Mouse (Mus musculus) lung, adult 2 months (tissue): ENCODE results near the gene Lamtor4. TPM values are rescaled to one million over a fixed set of nuclear protein-coding genes. Genes with fewer than 3 reads are reported as not detected.

Source experiments
- DNase-seq: peaks from one replicate; pipeline ENCODE4 v3.0.0; 2022
- H3K4me1 ChIP-seq: fragments of 200-500 bp; 2 replicates; pipeline ENCODE4 v1.6.1; 2011; ENCODE audit warnings: low read length; ENCODE audit not compliant: control insufficient read depth, insufficient read depth
- H3K4me3 ChIP-seq: fragments of 200-500 bp; replicated peaks from 2 replicates; pipeline ENCODE3; 2011; ENCODE audit warnings: low read depth, mild to moderate bottlenecking, control low read depth, low read length; ENCODE audit errors: extremely low read depth
- CTCF ChIP-seq: fragments of 200-500 bp; IDR thresholded peaks from 2 replicates; pipeline ENCODE4 v1.5.1; 2011; ENCODE audit warnings: mild to moderate bottlenecking, low read length, control low read depth; ENCODE audit not compliant: insufficient read depth
- POLR2A ChIP-seq: fragments of 200-500 bp; IDR thresholded peaks from 2 replicates; pipeline ENCODE4 v1.6.1; 2011; ENCODE audit warnings: low read depth, mild to moderate bottlenecking, control low read depth, low read length, borderline replicate concordance; ENCODE audit errors: extremely low read depth
- WGBS: fragments of 180-500 bp; shearing (Covaris S2); methylation state at CpG from one replicate; pipeline ENCODE4 v1.1.7; 2018; 5-methylcytosine and 5-hydroxymethylcytosine counted together
- polyA plus RNA-seq: library from polyadenylated mRNA; depleted of rRNA; stranded (reverse); fragments of >200 nt; gene quantifications from 2 replicates; pipeline ENCODE4 v1.2.3, GENCODE M21; 2012

Lamtor4 gene
- polyA plus RNA-seq, 1 experiment = 156 TPM

DNA sequence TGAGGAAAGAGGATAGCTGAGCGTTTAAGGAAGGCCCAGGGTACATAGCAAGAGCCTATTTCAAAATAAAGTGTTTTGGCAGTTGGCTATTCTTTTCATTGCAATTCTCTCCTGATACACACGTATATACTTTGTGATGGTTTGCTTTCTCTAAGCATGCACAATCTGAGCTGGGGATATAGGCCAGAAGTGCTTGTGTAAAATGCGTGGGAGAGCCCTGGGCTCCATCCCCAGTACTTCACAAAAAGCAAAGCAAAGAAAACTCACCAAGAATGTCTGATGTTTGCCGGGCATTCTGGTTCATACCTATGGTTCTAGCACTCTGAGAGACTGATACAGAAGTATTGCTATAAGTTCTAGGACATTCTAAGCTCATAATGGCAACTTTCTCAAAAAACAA is 13.7 kb downstream of the Lamtor4 start:
- Histone ChIP-seq H3K4me1 (peaks cover 6% of the 10 kb centered on the region), H3K4me3 (no peak overlapping the region)
- DNase-seq = no peak
- TF ChIP-seq POLR2A = no peak
- TF ChIP-seq CTCF = no peak
- 75% methylated on average over 4 of the region's 4 CpGs for WGBS

DNA sequence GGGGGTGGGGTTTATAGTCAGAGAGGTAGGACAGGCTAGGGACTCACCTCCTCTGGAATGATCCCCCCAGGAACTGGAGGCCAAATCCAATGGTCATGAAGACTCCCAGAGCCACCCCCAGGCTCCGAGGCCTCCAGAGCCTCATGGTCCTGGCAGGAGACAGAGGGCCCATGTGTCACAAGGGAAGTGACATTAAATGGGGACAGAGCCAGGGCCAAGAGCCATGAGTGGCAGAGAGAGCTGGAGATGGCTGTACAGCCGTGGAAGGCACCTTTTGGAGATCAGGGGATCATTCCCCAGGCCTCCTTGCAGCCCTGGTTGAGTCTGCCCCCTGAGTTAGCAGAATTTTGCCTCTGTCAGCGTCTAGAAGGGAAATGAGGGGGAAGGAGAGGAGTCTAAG is 15.9 kb downstream of the Lamtor4 start:
- no peak for DNase-seq
- H3K4me3 ChIP-seq = no peak overlapping the region
- TF ChIP-seq POLR2A (no peak), CTCF (no peak)
- WGBS = 34% methylated on average over 3 of the region's 3 CpGs
- H3K4me1 ChIP-seq = no peaks in the 10 kb centered on the region

- WGBS = 10% methylated on average over 12 of the region's 12 CpGs
- H3K4me3 ChIP-seq = no peak within 1 kb of the TSS
- no peak for TF ChIP-seq CTCF
- TF ChIP-seq POLR2A = no peak
- H3K4me1 ChIP-seq = no peaks in the 10 kb centered on the region
- DNase-seq = no peak
These were observed 17.2 kb downstream of the Lamtor4 start, which contains the start of gene Gal3st4 for GRCm38 (mm10) chr5:138272409-138272923. Gal3st4 (minus strand) TSS chr5:138272840.

DNA sequence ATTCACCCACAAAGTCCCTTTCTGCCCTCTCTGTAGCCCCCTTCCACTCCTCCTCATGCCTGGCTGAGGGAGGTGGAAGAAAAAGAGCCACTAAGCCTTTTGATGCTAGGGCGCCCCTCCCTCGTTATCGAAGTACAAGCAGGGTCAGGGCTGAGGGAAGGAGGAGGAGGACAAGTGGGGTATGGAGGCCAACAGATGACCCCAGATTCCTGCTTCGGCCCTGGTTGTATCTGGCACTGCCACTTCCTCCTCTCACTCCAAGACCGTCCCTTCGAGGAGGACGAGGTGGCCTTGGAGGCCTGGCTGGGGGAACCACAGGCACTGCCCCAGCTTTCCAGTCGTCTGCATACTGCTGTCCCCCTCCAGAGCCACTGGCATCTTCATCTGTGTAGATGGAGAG is 18.9 kb downstream of the Lamtor4 start:
- H3K4me1 ChIP-seq = no peaks in the 10 kb centered on the region
- no peak for DNase-seq
- 72% methylated on average over 8 of the region's 8 CpGs for WGBS
- no peak overlapping the region for H3K4me3 ChIP-seq
- TF ChIP-seq CTCF (no peak), POLR2A (no peak)

DNA sequence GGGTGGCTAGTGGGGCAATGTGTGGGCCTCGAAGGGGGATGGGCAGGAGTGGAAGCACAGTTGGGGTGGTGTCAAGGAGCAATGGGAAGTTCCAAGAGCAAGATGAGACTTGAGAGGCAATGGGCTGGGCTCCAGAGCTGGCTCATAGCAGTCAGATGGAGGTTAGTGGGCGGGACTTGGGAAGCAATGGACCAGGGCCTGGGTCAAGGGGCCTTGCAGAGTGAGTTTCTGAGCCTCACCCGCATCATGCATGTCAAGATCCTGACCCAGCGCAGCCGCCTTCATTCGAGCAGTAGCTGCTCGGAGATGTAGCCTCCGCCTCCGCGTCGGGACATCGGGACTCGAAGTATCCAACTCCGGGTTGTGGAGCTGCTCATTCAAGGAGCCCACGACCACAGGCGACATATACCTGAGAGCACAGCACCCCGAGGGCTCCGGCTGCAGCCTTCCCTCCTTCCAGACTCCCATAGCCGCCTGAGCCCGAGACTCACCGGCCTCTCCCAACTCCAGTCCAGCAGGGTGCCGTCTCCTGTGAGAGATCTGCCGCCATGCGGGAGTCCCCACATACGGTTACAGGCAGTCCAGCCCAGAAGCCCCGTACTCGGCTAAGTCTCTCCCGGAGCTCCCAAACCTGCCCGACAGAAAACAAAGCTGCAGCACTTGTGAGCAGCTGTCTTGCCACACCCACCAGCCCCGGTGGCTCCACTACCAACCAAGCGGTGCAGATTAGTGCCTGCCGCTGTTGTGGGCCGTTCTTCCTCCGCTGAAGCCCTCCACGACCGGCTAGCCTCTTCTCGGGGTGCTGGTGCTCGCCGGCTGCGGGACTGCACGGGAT is 20.2 kb downstream of the Lamtor4 start:
- H3K4me3 ChIP-seq = no peak overlapping the region
- DNase-seq = no peak
- TF ChIP-seq CTCF = no peak
- no peak for TF ChIP-seq POLR2A
- WGBS = 62% methylated on average over 41 of the region's 41 CpGs
- no peaks in the 10 kb centered on the region for H3K4me1 ChIP-seq

DNA sequence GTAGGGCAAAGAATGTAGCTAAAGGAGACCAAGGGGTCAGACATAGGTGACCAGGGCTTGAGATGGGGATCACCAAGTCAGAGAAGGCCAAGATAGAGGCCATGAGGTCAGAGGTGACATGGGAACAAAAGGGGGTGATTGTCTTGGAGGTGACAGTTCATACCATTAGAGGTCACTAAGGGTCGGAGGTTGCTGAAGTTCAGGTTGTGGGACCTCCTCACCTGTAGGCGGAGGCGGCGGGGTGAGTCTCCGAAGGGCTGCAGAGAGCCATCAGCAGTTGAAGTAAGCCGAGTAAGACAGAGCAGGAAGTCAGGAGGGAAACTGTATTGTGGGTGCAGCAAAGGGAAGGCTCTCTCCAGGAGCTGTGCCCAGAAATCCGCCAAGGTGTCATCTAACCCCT is 22.7 kb downstream of the Lamtor4 start:
- H3K4me1 ChIP-seq = no peaks in the 10 kb centered on the region
- 90% methylated on average over 7 of the region's 7 CpGs for WGBS
- no peak for TF ChIP-seq CTCF
- TF ChIP-seq POLR2A = no peak
- no peak for DNase-seq
- no peak overlapping the region for H3K4me3 ChIP-seq

DNA sequence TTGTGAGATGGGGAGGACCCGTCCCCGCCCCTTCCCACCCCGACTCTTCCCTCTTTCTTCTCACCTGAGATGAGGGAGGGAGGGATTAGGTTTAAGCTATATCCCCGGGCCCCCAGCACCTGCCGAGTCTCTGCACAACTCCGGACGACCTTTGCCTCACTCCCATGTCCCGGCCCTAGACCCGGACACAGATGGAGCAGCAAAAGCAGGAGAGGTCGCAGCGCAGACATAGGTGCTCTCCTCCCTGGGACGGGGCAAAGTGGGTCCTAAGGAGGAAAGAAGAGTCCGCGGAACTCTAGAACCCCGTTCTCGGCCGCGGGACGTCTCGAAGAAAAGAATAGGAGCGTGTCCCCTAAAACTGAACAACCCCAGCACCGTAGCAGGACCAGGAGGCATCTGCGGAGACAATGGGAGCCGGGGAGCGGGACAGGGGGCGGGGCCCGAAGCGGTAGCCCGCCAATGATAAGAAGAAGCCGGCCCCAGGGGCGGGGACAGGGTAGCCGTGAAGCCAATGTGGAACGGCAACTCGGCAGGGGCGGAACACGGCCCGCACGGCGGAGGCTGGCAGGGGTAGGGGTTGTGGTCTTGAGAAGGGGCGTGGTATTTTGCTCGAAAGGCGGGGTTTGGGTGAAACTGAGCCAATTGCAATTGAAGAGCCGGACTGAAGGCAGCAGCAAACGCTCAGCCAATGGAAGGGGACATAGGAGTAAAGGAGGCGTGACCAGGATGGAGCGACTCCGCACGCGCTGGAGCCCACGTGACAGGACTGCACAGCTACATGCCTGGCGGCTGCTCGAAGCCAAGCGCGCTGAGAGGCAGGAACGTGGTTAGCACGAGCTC is 24.5 kb downstream of the Lamtor4 start, which contains the start of the genes Gm43720, Gpc2 and Stag3:
TSS of gene Gm43720 (minus strand) at position 374 of the 840 bp plus-strand sequence.
TSS of gene Gpc2 (minus strand) at position 421 of the 840 bp plus-strand sequence.
TSS of gene Stag3 (plus strand) at position 656 of the 840 bp plus-strand sequence.
- TF ChIP-seq POLR2A (no peak), CTCF (no peak)
- DNase-seq = peak; percentile 69
- WGBS = 1% methylated on average over 56 of the region's 56 CpGs
- Histone ChIP-seq H3K4me1 (no peaks in the 10 kb centered on the region), H3K4me3 (peak within 1 kb of the TSS; percentile 24)

GRCm38 (mm10) chr5:138280425-138280768 is 25.1 kb downstream of the Lamtor4 start:
- DNase-seq = no peak
- Histone ChIP-seq H3K4me3 (peak overlapping the region; percentile 12), H3K4me1 (no peaks in the 10 kb centered on the region)
- TF ChIP-seq POLR2A (no peak), CTCF (no peak)
- 24% methylated on average over 26 of the region's 26 CpGs for WGBS

GRCm38 (mm10) chr5:138280829-138281228 is 25.5 kb downstream of the Lamtor4 start:
- Histone ChIP-seq H3K4me1 (no peaks in the 10 kb centered on the region), H3K4me3 (no peak overlapping the region)
- WGBS = 85% methylated on average over 15 of the region's 15 CpGs
- no peak for TF ChIP-seq CTCF
- TF ChIP-seq POLR2A = no peak
- DNase-seq = no peak

DNA sequence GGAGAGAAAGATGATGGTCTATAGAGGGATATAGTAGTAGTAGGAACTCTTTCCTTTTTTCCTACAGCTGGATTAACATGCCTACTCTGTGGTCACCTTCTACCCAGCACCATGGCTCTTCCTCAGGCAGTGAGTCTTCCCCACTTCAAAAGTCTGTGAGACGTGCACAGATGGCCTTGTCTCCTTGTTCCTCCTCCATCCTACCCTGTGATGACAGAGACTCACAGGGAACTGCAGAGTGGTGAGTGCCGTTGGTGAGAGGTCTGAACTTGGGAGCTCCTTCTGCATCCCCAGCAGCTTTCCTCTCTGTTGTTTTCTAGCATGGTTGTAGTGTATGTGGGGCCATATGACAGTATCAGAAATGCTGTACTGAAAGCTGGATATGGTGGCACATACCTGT is 26.5 kb downstream of the Lamtor4 start:
- WGBS = 77% methylated on average over 2 of the region's 2 CpGs
- Histone ChIP-seq H3K4me1 (no peaks in the 10 kb centered on the region), H3K4me3 (no peak overlapping the region)
- no peak for TF ChIP-seq CTCF
- TF ChIP-seq POLR2A = no peak
- DNase-seq = no peak
